Comparison of ENCODE assay signal across 9 mouse cellular contexts in genomic region chr10:127526048-127526447, GRCm38 (mm10). TPM values are rescaled to one million over a fixed set of nuclear protein-coding genes. Genes with fewer than 3 reads are reported as not detected.
DNase-seq lines count a peak whose midpoint lies in the region; ATAC-seq and TF ChIP-seq lines count a peak whose summit lies in the region.
"Had no signal": no experiment of that assay in that cellular context is flagged by ENCODE, and none has a peak within 500 bp of the region (broad histone marks: within the 10 kb centered on the region; RNA-seq: fewer than 3 reads in every experiment).

No protein-coding gene starts in this region.

- TF ChIP-seq CTCF in lung, adult 2 months (IDR thresholded peaks at IDR 0.05; ENCODE audit: insufficient read depth, low read length): no peak
- no peak for TF ChIP-seq CTCF in cerebellum, adult 2 months (IDR thresholded peaks at IDR 0.05; ENCODE audit: borderline replicate concordance, insufficient read depth, low read depth, low read length)

- H3K27me3 ChIP-seq in lung, embryonic 16.5 days (ENCODE audit: control insufficient read depth, insufficient read depth, low read depth, low read length): peaks cover 76% of the 10 kb centered on the region
- H3K27me3 ChIP-seq in hindbrain, embryonic 10.5 days (ENCODE audit: insufficient read depth, poor library complexity, severe bottlenecking): peaks cover 90% of the 10 kb centered on the region
- peaks cover 74% of the 10 kb centered on the region for H3K27me3 ChIP-seq in midbrain, embryonic 11.5 days (ENCODE audit: control insufficient read depth, insufficient read depth, low read length)
- no peaks in the 10 kb centered on the region for H3K27me3 ChIP-seq in cerebellum, adult 2 months (ENCODE audit: control insufficient read depth, insufficient read depth, low read length)

- intact Hi-C loops in left cerebral cortex, postnatal 14 days (cut with DNase I): no loop called here

- TF ChIP-seq POLR2A in lung, adult 2 months (IDR thresholded peaks at IDR 0.05; ENCODE audit: borderline replicate concordance, extremely low read depth, low read depth, low read length): no peak
- no peak for TF ChIP-seq POLR2A in cerebellum, adult 2 months (IDR thresholded peaks at IDR 0.05; ENCODE audit: borderline replicate concordance, insufficient read depth, low read length)

- DNase-seq in lung, adult 2 months: no peak
- no peak for DNase-seq in hindbrain, embryonic 10.5 days (ENCODE audit: low spot score)
- no peak for DNase-seq in midbrain, embryonic 11.5 days (ENCODE audit: low spot score, missing footprints)
- DNase-seq in thymus, postnatal 36 days: peak; percentile 69 to 74
- DNase-seq in cerebellum, adult 2 months: no peak
- no peak for DNase-seq in urinary bladder, adult 2 months (ENCODE audit: low spot score)
- no peak for DNase-seq in left cerebral cortex, postnatal 14 days (ENCODE audit: low spot score in 2 of 2)

- H3K27ac ChIP-seq in lung, embryonic 16.5 days (ENCODE audit: low read length): no peak overlapping the region
- H3K27ac ChIP-seq in hindbrain, embryonic 10.5 days: peak overlapping the region; percentile 72
- no peak overlapping the region for H3K27ac ChIP-seq in midbrain, embryonic 11.5 days (ENCODE audit: low read depth, low read length)
- H3K27ac ChIP-seq in cerebellum, adult 2 months (ENCODE audit: insufficient read depth, low read length): no peak overlapping the region

- ATAC-seq in lung, embryonic 16.5 days (ENCODE audit: low read depth): no peak
- no peak for ATAC-seq in midbrain, embryonic 11.5 days (ENCODE audit: low FRiP score)

- H3K4me3 ChIP-seq in lung, embryonic 16.5 days (ENCODE audit: low read length): peak overlapping the region; percentile 42
- H3K4me3 ChIP-seq in lung, adult 2 months (replicated peaks; ENCODE audit: extremely low read depth, low read depth, low read length): no peak overlapping the region
- H3K4me3 ChIP-seq in hindbrain, embryonic 10.5 days: peak overlapping the region; percentile 41
- H3K4me3 ChIP-seq in midbrain, embryonic 11.5 days (ENCODE audit: low read depth, low read length): peak overlapping the region; percentile 20
- H3K4me3 ChIP-seq in cerebellum, adult 2 months (replicated peaks; ENCODE audit: insufficient read depth, low read depth, low read length): no peak overlapping the region

- peak overlapping the region; percentile 53 for H3K4me2 ChIP-seq in lung, embryonic 16.5 days (ENCODE audit: low read depth, low read length)
- H3K4me2 ChIP-seq in midbrain, embryonic 11.5 days: peak overlapping the region; percentile 38

- 0 out of 2 replicates have a peak overlapping the region, but pooled peaks have one; percentile 16 for H3K9ac ChIP-seq in lung, embryonic 16.5 days (ENCODE audit: low read length)
- no peak overlapping the region for H3K9ac ChIP-seq in midbrain, embryonic 11.5 days (ENCODE audit: low read length)

- 1% methylated on average over 26 of the region's 26 CpGs for WGBS in lung, embryonic 16.5 days
- 4% methylated on average over 26 of the region's 26 CpGs for WGBS in lung, adult 2 months
- WGBS in hindbrain, embryonic 10.5 days: 2% methylated on average over 26 of the region's 26 CpGs
- WGBS in midbrain, embryonic 11.5 days: 2% methylated on average over 26 of the region's 26 CpGs
- 10% methylated on average over 26 of the region's 26 CpGs for WGBS in cerebellum, adult 2 months

- H3K9me3 ChIP-seq in lung, embryonic 16.5 days (ENCODE audit: control insufficient read depth, low read length): no peaks in the 10 kb centered on the region
- H3K9me3 ChIP-seq in hindbrain, embryonic 10.5 days: no peaks in the 10 kb centered on the region
- no peaks in the 10 kb centered on the region for H3K9me3 ChIP-seq in midbrain, embryonic 11.5 days (ENCODE audit: control insufficient read depth, low read length)

- H3K36me3 ChIP-seq in lung, embryonic 16.5 days (ENCODE audit: control insufficient read depth, insufficient read depth, low read length): no peaks in the 10 kb centered on the region
- no peaks in the 10 kb centered on the region for H3K36me3 ChIP-seq in hindbrain, embryonic 10.5 days
- no peaks in the 10 kb centered on the region for H3K36me3 ChIP-seq in midbrain, embryonic 11.5 days (ENCODE audit: control insufficient read depth, insufficient read depth, low read length)

- H3K4me1 ChIP-seq in lung, embryonic 16.5 days (replicated peaks; ENCODE audit: control insufficient read depth, insufficient read depth, low read length): peaks cover 17% of the 10 kb centered on the region
- H3K4me1 ChIP-seq in lung, adult 2 months (ENCODE audit: control insufficient read depth, insufficient read depth, low read length): peaks cover 3% of the 10 kb centered on the region; the same call in 1 of the 2 replicates
- peaks cover 81% of the 10 kb centered on the region for H3K4me1 ChIP-seq in hindbrain, embryonic 10.5 days (replicated peaks)
- peaks cover 36% of the 10 kb centered on the region for H3K4me1 ChIP-seq in midbrain, embryonic 11.5 days (ENCODE audit: control insufficient read depth, insufficient read depth, low read length)
- peaks cover 8% of the 10 kb centered on the region for H3K4me1 ChIP-seq in cerebellum, adult 2 months (ENCODE audit: control insufficient read depth, insufficient read depth, low read length)

RNA-seq across cellular contexts. Expression of gene Shmt2, which starts 3.8 kb away (rescaled TPM):
- 116 and 119 TPM in 2 replicates for polyA plus RNA-seq in lung, embryonic 16.5 days (2015; fragmentation: Nextera tagmentation; extraction: Ambion mirVana)
- polyA plus RNA-seq in lung, adult 2 months (2012; rRNA removed): 40.3 and 57.7 TPM in 2 replicates
- polyA plus RNA-seq in hindbrain, embryonic 10.5 days (2016; fragmentation: Nextera tagmentation; extraction: Ambion mirVana): 103 and 118 TPM in 2 replicates
- polyA plus RNA-seq in midbrain, embryonic 11.5 days (2014; fragmentation: Nextera tagmentation; extraction: Ambion mirVana): 68.8 and 74.8 TPM in 2 replicates
- 68.2 and 69.8 TPM in 2 replicates for polyA plus RNA-seq in cerebellum, adult 2 months (2012; rRNA removed)
- 58.7 and 63.9 TPM in 2 replicates for polyA plus RNA-seq in urinary bladder, adult 2 months (2012; rRNA removed)
- total RNA-seq in left cerebral cortex, postnatal 14 days (2021): 10 to 100 TPM; 27.5 to 32.9 TPM

RNA-seq across cellular contexts. Expression of gene Nxph4, which starts 8.3 kb away (rescaled TPM):
- 1.8 TPM in 2 replicates for polyA plus RNA-seq in lung, embryonic 16.5 days (2015; fragmentation: Nextera tagmentation; extraction: Ambion mirVana)
- 0.23 and 0.24 TPM in 2 replicates for polyA plus RNA-seq in lung, adult 2 months (2012; rRNA removed)
- polyA plus RNA-seq in hindbrain, embryonic 10.5 days (2016; fragmentation: Nextera tagmentation; extraction: Ambion mirVana): 23.1 and 70.9 TPM in 2 replicates
- 19.5 and 23.6 TPM in 2 replicates for polyA plus RNA-seq in midbrain, embryonic 11.5 days (2014; fragmentation: Nextera tagmentation; extraction: Ambion mirVana)
- polyA plus RNA-seq in cerebellum, adult 2 months (2012; rRNA removed): 30.3 and 33.8 TPM in 2 replicates
- polyA plus RNA-seq in urinary bladder, adult 2 months (2012; rRNA removed): 0.04 and 0.07 TPM in 2 replicates
- 1 to 10 TPM; 4.4 to 7.4 TPM for total RNA-seq in left cerebral cortex, postnatal 14 days (2021)
- total RNA-seq: hematopoietic stem cell, adult 5-6 weeks had no signal

RNA-seq across cellular contexts. Expression of gene Ndufa4l2, which starts 11.3 kb away (rescaled TPM):
- polyA plus RNA-seq in lung, embryonic 16.5 days (2015; fragmentation: Nextera tagmentation; extraction: Ambion mirVana): 155 and 169 TPM in 2 replicates
- polyA plus RNA-seq in lung, adult 2 months (2012; rRNA removed): 107 and 124 TPM in 2 replicates
- 8.1 and 10.5 TPM in 2 replicates for polyA plus RNA-seq in hindbrain, embryonic 10.5 days (2016; fragmentation: Nextera tagmentation; extraction: Ambion mirVana)
- 3.6 and 5.7 TPM in 2 replicates for polyA plus RNA-seq in midbrain, embryonic 11.5 days (2014; fragmentation: Nextera tagmentation; extraction: Ambion mirVana)
- polyA plus RNA-seq in cerebellum, adult 2 months (2012; rRNA removed): 10.4 and 11.5 TPM in 2 replicates
- polyA plus RNA-seq in urinary bladder, adult 2 months (2012; rRNA removed): 21.2 and 32.1 TPM in 2 replicates
- 1 to 10 TPM; 7.4 to 8.9 TPM for total RNA-seq in left cerebral cortex, postnatal 14 days (2021)
- total RNA-seq: hematopoietic stem cell, adult 5-6 weeks had no signal

RNA-seq across cellular contexts. Expression of gene Stac3, which starts 24.6 kb away (rescaled TPM):
- 1.3 and 1.8 TPM in 2 replicates for polyA plus RNA-seq in lung, embryonic 16.5 days (2015; fragmentation: Nextera tagmentation; extraction: Ambion mirVana)
- 1.5 and 5.8 TPM in 2 replicates for polyA plus RNA-seq in lung, adult 2 months (2012; rRNA removed)
- polyA plus RNA-seq in hindbrain, embryonic 10.5 days (2016; fragmentation: Nextera tagmentation; extraction: Ambion mirVana): 0.72 and 1.5 TPM in 2 replicates
- 0.10 and 0.14 TPM in 2 replicates for polyA plus RNA-seq in midbrain, embryonic 11.5 days (2014; fragmentation: Nextera tagmentation; extraction: Ambion mirVana)
- 8.3 TPM in 2 replicates for polyA plus RNA-seq in cerebellum, adult 2 months (2012; rRNA removed)
- 2.3 and 4.3 TPM in 2 replicates for polyA plus RNA-seq in urinary bladder, adult 2 months (2012; rRNA removed)
- 10 to 100 TPM in 1 of 2 experiments, 1 to 10 TPM in 1; 3.0 to 10.0 TPM for total RNA-seq in left cerebral cortex, postnatal 14 days (2021)
- total RNA-seq: hematopoietic stem cell, adult 5-6 weeks had no signal

Comparison
In these comparisons a context has a peak if more than half of its experiments do, and no peak if none do; other contexts are left out.
1. H3K4me3 ChIP-seq: peak in lung, embryonic 16.5 days (single experiment), hindbrain, embryonic 10.5 days (single experiment) and midbrain, embryonic 11.5 days (single experiment); none in lung, adult 2 months (single experiment) and cerebellum, adult 2 months (single experiment).
2. DNase-seq: peak in thymus, postnatal 36 days (2 of 2); none in lung, adult 2 months (single experiment), hindbrain, embryonic 10.5 days (single experiment), midbrain, embryonic 11.5 days (single experiment), cerebellum, adult 2 months (0 of 2), urinary bladder, adult 2 months (single experiment) and left cerebral cortex, postnatal 14 days (0 of 2).